Mouse (Mus musculus): ENCODE data around the gene Rfx8. TPM values are rescaled to one million over a fixed set of nuclear protein-coding genes. Genes with fewer than 3 reads are reported as not detected.
"Not testable (repeated sequence)": the region's sequence is repeated elsewhere in the genome, so short reads cannot be mapped to it uniquely, and the experiment has no call there.

The Rfx8 gene
- polyA plus RNA-seq, 2 experiments from 2014 or later: not detected

GRCm38 (mm10) chr1:39691061-39691460 lies 29.7 kb downstream of the Rfx8 start:
- ATAC-seq: no peak

DNA sequence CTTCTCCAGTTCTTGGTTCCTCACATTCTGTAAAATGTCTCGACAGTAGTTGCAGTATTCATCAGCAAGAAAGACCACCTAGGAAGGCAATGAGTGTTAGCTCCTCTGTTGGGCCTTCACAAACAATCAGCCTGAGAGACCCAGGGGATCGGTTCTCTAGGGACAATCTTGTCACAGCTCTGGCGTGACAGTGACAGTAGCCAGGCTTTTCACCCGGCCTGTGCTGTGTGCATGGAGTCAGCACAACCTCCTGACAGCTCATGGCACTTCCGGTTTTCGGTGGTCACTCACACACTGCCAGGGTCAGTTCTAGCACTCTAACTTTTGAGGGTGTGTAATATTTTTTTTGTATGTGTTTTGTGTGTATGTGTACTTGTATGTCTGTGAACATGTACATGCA lies 32.2 kb downstream of the Rfx8 start:
- no peak for ATAC-seq

GRCm38 (mm10) chr1:39687279-39687678 lies 33.5 kb downstream of the Rfx8 start:
- no peak for ATAC-seq

DNA sequence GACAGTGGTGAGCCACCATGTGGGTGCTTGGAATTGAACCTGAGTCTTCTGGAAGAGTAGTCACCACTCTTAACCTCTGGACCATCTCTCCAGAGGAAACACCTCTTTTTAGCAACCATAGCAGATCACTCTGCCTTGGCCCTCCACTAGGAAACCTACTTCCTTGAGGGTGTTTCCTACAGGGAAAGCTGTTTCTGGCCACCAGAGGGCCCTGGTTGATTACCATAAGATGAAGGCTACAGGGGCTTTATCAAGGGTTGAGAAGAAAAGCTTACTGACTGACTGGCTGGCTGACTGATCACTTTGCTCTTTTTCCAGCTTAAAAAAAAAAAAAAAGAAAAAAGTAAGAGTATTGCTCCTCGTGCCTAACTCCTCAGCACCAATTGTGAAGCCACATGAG lies 35.0 kb downstream of the Rfx8 start:
- ATAC-seq: peak; percentile 75

DNA sequence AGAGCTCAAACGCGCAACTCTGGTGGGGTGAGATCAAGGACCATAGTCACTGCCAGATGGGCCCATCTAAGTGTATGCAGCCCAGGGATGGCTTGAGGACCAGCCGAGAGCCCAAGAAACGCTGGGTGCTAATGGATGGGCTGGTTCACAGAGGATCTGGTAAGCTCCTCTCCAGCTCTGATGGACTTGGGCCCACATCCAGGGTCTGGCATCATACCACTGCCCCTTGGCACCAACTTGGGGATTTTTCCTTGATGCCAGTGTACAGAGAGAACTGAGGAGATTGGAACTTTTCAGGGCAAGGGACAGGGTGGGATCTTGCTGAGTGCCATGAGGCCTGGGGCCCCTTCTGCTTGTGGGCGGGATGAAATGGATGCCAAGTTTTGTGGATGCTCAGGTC lies 39.2 kb downstream of the Rfx8 start:
- ATAC-seq: no peak

GRCm38 (mm10) chr1:39680546-39680945 lies 40.3 kb downstream of the Rfx8 start:
- no peak for ATAC-seq

DNA sequence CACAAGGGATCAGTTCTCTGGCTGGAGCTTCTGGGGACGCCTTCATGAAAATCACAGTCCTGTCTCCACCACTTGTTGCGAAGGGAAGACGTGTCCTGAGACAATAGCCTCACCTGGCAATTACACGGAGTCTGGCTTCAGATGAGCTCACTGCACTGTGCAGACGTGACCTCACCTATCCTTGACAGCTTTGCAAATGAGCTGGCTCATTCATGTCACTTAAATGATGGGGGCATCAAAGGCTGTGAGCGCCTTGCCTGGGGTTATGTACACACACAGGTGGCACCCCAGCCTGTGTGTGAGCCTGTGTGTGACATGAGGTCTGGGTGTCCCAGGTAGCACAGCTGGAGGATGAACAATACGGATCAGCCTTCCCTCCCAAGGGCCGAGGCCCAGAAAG lies 41.9 kb downstream of the Rfx8 start:
- no peak for ATAC-seq

- ATAC-seq: no peak
Observed at GRCm38 (mm10) chr1:39676221-39676876, 44.4 kb downstream of the Rfx8 start.

DNA sequence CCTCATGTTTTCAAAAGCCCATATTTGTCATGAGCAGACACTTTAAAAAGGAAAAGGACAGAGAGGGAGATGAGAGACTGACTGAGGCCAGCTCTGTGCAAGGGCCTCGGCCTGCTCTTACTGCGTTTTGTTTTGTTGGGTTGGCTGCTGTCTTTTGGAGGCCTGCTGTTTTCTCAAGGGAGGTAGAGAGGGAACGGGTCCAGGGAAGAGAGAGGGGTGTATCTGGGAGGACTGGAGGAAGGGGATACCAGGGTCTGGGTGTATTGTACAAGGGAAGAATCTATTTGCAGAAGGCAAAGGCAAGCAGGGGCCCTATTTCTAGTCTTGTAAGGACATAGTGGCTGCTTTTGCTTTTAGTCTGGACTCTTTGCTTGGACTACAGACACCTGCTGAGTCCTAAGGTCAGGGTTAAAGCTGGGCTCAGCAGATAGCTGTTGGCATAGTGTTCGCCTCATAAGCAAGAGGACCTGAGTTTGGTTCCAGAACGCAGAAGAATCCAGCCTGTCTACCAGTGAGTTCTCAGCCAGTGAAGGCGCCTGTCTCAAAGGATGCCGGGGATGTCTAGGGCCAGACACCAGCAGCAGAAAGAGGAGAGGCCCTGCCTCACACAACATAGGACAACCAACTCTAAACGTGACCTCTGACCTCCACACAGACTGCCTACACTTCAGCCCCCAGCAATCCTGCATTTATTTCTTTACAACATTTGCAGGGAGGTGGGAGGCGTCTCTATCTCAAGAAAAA lies 48.3 kb downstream of the Rfx8 start:
- ATAC-seq: no peak

DNA sequence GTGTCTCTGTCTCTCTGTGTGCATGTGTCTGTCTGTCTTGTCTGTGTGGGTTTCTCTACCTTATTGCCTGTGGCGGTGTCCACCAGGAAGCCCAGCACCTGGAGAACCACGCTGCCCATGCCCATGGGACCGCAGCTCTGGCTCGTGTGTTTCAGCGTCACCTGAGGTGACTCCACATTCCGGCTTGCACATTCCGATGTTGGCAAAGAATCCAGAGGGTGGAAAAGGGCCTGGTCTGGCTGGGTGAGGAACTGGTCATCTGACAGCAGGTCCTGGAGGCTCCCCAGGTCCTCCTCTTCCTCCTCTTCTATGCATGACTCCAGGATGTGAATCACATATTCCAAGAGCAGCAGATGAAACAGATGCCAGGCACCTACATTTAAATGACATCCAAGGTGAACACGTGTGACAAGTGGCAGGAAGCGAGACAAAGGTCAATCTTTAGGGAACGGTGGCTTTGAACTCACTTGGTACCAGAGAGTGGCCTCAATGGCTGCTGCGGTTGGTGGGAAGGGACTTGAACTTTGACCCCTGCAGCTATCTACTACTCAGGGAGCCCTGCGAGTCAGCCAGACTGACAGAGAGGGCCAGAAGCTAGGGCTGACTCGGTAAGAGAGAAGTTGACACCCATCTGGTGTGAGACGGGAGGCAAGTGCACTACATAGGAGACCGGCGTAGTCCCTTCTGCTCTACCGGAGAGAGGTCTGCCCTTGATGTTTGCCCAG lies 50.4 kb downstream of the Rfx8 start:
- no peak for ATAC-seq

- ATAC-seq: no peak
Observed at GRCm38 (mm10) chr1:39666751-39667252, 54.0 kb downstream of the Rfx8 start.

GRCm38 (mm10) chr1:39664039-39664625 lies 56.7 kb downstream of the Rfx8 start:
- ATAC-seq: no peak

- no peak for ATAC-seq
Observed at GRCm38 (mm10) chr1:39663050-39663449, 57.7 kb downstream of the Rfx8 start.

DNA sequence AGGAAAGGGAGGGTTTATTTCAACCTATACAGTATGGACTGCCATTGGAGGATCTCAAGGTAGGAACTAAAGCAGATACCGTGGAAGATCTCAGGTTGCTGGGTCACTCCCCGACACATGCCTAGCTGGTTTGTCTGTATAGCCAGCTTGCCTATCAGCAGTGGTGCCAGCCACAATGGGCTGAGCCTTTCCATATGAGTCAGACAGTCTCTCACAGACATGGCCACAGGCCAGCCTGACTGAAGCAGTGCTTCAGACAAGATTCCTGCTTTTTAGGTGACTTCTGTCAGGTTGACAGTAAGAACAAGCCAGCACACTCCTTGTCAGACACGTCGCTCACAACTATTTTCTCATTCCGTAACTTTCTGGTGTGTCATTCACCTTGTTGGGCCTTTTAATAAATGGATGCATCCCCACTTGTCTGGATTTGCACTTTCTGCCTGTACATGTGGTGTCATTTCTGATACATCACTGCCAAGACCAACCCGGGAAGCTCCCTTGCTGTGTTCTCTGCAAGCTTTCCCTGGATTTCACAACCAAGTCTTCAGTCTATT lies 63.7 kb downstream of the Rfx8 start:
- no peak for ATAC-seq

DNA sequence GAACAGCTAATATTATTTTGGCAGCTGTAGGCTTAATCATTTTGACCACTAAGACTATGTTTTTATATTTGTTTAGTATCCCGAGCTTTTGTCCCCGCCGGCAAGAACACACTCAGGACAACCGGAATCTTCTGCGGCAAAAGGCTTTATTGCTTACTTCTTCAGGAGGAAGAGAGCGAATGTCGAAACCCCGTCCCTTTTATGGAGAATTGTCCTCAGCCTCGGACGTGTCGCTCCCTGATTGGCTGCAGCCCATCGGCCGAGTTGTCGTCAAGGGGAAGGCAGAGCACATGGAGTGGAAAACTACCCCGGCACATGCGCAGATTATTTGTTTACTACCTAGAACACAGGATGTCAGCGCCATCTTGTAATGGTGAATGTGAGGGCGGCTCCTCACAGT lies 65.9 kb downstream of the Rfx8 start:
- ATAC-seq: not testable (repeated sequence)

DNA sequence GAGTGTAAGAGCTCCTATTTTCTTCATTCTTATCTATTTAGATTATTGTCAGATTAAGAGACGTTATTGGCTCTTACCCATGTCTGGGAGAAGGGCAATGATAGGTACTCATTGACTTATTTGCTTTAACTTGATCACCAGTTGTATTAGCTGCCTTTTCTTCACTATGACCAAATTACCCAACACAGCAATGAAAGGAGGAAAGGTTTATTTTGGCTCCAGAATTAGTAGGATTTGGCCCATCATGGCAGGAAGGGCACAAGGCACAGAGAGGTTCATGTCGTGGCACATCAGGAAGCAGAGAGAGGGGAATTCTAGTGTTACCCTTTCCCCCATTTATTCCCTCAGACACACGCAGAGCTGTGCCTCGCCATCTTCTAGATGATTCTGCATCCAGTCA lies 67.8 kb downstream of the Rfx8 start:
- ATAC-seq: no peak

- peak; percentile 46 for ATAC-seq
Observed at GRCm38 (mm10) chr1:39651241-39651548, 69.6 kb downstream of the Rfx8 start, which contains the start of gene Creg2. Gene Creg2 (minus strand): TSS chr1:39651474.

GRCm38 (mm10) chr1:39650435-39651240 lies 70.2 kb downstream of the Rfx8 start:
- no peak for ATAC-seq

- no peak for ATAC-seq
Observed at GRCm38 (mm10) chr1:39649691-39650434, 70.9 kb downstream of the Rfx8 start.

DNA sequence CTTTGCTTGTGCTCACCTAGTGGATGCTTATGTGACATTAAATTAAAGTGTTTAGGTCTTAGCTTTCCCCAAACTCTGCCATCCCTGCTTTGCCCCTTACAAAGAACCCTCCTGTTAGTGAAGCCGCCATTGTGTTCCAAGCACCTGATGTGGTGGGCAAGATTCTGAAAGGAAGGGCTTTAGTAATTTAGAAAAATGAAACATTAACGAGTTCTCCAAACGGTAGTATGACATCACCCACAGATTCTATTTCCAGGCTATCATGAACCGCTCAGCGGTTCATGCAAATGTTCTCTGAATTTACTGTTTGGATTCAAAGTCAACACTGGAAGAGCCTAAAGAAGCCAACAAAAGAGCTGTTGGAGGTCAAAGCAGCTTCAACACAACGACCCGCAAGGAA lies 72.2 kb downstream of the Rfx8 start:
- ATAC-seq: no peak
